Mouse (Mus musculus): ENCODE results near the gene Chrna10. TPM values are rescaled to one million over a fixed set of nuclear protein-coding genes. Genes with fewer than 3 reads are reported as not detected.

The Chrna10 gene
- polyA plus RNA-seq (2015; fragmentation: Nextera tagmentation; extraction: Ambion mirVana) = 0.13 and 0.37 TPM in 2 replicates

GRCm38 (mm10) chr7:102116579-102117331 lies at the start of gene Chrna10:
Gene Chrna10, minus strand, starts transcription at chr7:102116828.

DNA sequence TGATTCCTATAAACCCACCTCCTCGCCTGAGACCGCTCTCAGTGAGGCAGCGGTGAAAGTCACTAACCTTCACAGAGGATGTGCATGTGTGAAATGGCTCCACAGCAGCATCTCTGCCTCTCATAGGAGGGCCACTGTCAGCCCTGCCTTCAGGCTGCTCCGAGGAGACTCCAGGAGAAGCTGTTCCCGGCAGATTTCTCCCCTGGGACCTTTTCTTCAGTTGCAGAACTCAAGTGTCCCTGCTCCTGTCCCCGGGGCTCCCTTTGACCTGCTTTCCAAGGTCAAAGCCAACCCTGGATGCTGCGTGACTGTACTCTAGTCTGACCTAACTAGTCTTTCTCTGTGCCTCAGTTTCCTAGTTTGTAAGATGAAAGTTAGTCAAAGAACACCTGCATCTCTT lies 7.5 kb downstream of the Chrna10 start, which contains the start of gene Art5:
TSS of gene Art5 (minus strand) at position 319 of the 400 bp plus-strand sequence.

DNA sequence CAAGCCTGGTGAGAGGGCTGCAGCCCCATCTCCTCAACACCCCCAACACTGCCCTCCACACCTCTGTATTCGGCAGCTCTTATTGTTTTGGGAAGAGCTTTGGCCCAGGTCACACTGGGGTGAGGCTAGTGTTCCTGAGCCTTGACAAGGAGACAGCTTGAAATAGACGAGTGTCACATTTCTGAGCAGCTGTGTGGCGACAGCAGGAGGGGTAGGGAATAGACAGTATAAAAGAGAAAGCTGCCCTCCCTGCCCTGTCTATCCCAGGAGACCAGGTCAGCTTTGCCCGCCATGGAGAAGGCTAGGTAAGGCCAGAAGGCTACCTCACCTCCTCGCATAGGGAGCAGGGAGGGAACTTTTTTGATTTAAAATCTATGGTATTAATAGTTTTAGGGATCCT lies 15.1 kb downstream of the Chrna10 start, which contains the start of gene Art1:
TSS of gene Art1 (plus strand) at position 257 of the 400 bp plus-strand sequence.

DNA sequence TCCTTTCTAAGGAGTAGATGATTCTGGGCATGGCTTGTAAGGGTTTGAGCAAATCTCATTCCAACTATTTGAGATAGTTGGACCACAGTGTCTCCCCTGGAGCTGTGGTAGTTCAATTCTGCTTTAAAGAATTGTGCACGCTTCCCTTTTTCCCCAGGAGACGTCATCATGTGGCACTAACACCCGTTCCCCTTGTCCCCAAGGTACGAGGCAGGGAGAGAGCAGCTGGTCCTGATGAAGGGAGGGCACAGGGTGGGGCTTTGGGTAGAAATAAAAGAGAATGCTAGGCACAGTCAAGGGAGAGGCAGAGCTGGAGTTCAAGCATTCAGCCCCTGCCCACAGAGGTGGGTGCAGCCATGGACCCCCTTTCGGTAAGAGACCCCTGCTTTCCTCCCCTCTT lies 33.8 kb downstream of the Chrna10 start, which contains the start of gene Trpc2:
TSS of gene Trpc2 (plus strand) at position 301 of the 400 bp plus-strand sequence.

GRCm38 (mm10) chr7:102065046-102065891 lies 51.4 kb downstream of the Chrna10 start, which contains the start of the genes Rnf121, Xndc1 and Xntrpc:
Gene Rnf121, minus strand, starts transcription at chr7:102065469.
Gene Xndc1, plus strand, starts transcription at chr7:102065511.
Gene Xntrpc, plus strand, starts transcription at chr7:102065713.

Other genes starting within 250 kb of the Chrna10 start
- gene Folr1, start 246.0 kb downstream of the Chrna10 start, polyA plus RNA-seq (2015; fragmentation: Nextera tagmentation; extraction: Ambion mirVana) = 1.1 and 1.7 TPM in 2 replicates
- gene Lamtor1, start 210.9 kb downstream of the Chrna10 start, polyA plus RNA-seq (2015; fragmentation: Nextera tagmentation; extraction: Ambion mirVana) = 111 and 138 TPM in 2 replicates
- gene Tomt, start 210.5 kb downstream of the Chrna10 start, polyA plus RNA-seq (2015; fragmentation: Nextera tagmentation; extraction: Ambion mirVana) = not detected in 2 replicates
- gene Lrrc51, start 182.9 kb downstream of the Chrna10 start, polyA plus RNA-seq (2015; fragmentation: Nextera tagmentation; extraction: Ambion mirVana) = 6.2 and 8.0 TPM in 2 replicates
- gene Numa1, start 182.7 kb downstream of the Chrna10 start, polyA plus RNA-seq (2015; fragmentation: Nextera tagmentation; extraction: Ambion mirVana) = 22.6 and 29.4 TPM in 2 replicates
- gene Il18bp, start 98.1 kb downstream of the Chrna10 start, polyA plus RNA-seq (2015; fragmentation: Nextera tagmentation; extraction: Ambion mirVana) = 2.0 and 2.3 TPM in 2 replicates
- 15.8 and 16.1 TPM in 2 replicates for gene Rnf121, start 51.4 kb downstream of the Chrna10 start, polyA plus RNA-seq (2015; fragmentation: Nextera tagmentation; extraction: Ambion mirVana)
- gene Xndc1, start 51.3 kb downstream of the Chrna10 start, polyA plus RNA-seq (2015; fragmentation: Nextera tagmentation; extraction: Ambion mirVana) = 8.2 and 9.5 TPM in 2 replicates
- 0.27 and 0.49 TPM in 2 replicates for gene Xntrpc, start 51.1 kb downstream of the Chrna10 start, polyA plus RNA-seq (2015; fragmentation: Nextera tagmentation; extraction: Ambion mirVana)
- gene Trpc2, start 33.7 kb downstream of the Chrna10 start, polyA plus RNA-seq (2015; fragmentation: Nextera tagmentation; extraction: Ambion mirVana) = 0.05 TPM in 1 of 2 replicates, not detected in the other
- 388 and 438 TPM in 2 replicates for gene Art1, start 15.1 kb downstream of the Chrna10 start, polyA plus RNA-seq (2015; fragmentation: Nextera tagmentation; extraction: Ambion mirVana)
- 21.8 and 25.9 TPM in 2 replicates for gene Art5, start 7.3 kb downstream of the Chrna10 start, polyA plus RNA-seq (2015; fragmentation: Nextera tagmentation; extraction: Ambion mirVana)
- 10.3 and 11.9 TPM in 2 replicates for gene Nup98, start 93.3 kb upstream of the Chrna10 start, polyA plus RNA-seq (2015; fragmentation: Nextera tagmentation; extraction: Ambion mirVana)
- gene Pgap2, start 93.4 kb upstream of the Chrna10 start, polyA plus RNA-seq (2015; fragmentation: Nextera tagmentation; extraction: Ambion mirVana) = 44.4 and 45.1 TPM in 2 replicates
- 40.2 and 53.1 TPM in 2 replicates for gene Rhog, start 139.2 kb upstream of the Chrna10 start, polyA plus RNA-seq (2015; fragmentation: Nextera tagmentation; extraction: Ambion mirVana)
- 93.1 and 102 TPM in 2 replicates for gene Stim1, start 151.0 kb upstream of the Chrna10 start, polyA plus RNA-seq (2015; fragmentation: Nextera tagmentation; extraction: Ambion mirVana)

Data from skeletal muscle tissue, postnatal 0 days (tissue).